Mouse (Mus musculus) forebrain, postnatal 0 days (tissue): Measurements from ENCODE around the gene Tmub2. TPM values are rescaled to one million over a fixed set of nuclear protein-coding genes. Genes with fewer than 3 reads are reported as not detected.
A peak's percentile ranks its signal among the peaks of the same experiment; 100 is the strongest.

Source experiments
- ATAC-seq: fragments of 200-750 bp; cut with Nextera tagmentation; 2 replicates; pipeline ENCODE4 v1.8.0; 2017; ENCODE audit warnings: mild to moderate bottlenecking, moderate library complexity
- DNase-seq: peaks from one replicate; pipeline ENCODE4 v3.0.0-alpha.2; 2015
- H3K27ac ChIP-seq: fragments of 300-500 bp; sonication (generic); 2 replicates; pipeline ENCODE4 v1.5.1; 2014; ENCODE audit warnings: low read depth, mild to moderate bottlenecking, antibody characterized with exemption, low read length, moderate library complexity, mixed read lengths
- H3K27me3 ChIP-seq: fragments of 300-500 bp; sonication (generic); 2 replicates; pipeline ENCODE4 v1.6.1; 2014; ENCODE audit warnings: mild to moderate bottlenecking, low read length, mixed read lengths; ENCODE audit not compliant: insufficient read depth
- H3K36me3 ChIP-seq: fragments of 300-500 bp; sonication (generic); 2 replicates; pipeline ENCODE4 v1.6.1; 2014; ENCODE audit warnings: mild to moderate bottlenecking, moderate library complexity; ENCODE audit not compliant: insufficient read depth
- H3K4me1 ChIP-seq: fragments of 300-500 bp; sonication (generic); 2 replicates; pipeline ENCODE4 v1.6.1; 2014; ENCODE audit warnings: antibody characterized with exemption; ENCODE audit not compliant: insufficient read depth
- H3K4me2 ChIP-seq: fragments of 300-500 bp; sonication (generic); 2 replicates; pipeline ENCODE4 v1.6.1; 2014; ENCODE audit warnings: low read depth, mild to moderate bottlenecking, moderate library complexity
- H3K4me3 ChIP-seq: fragments of 300-500 bp; sonication (generic); 2 replicates; pipeline ENCODE4 v1.5.1; 2014; ENCODE audit warnings: low read depth, low read length, mixed read lengths
- H3K9ac ChIP-seq: fragments of 300-500 bp; sonication (generic); 2 replicates; pipeline ENCODE4 v1.6.1; 2014; ENCODE audit warnings: mild to moderate bottlenecking
- H3K9me3 ChIP-seq: fragments of 300-500 bp; sonication (generic); 2 replicates; pipeline ENCODE4 v1.6.1; 2016; ENCODE audit warnings: low read length
- CTCF ChIP-seq: sonication (generic); IDR thresholded peaks from 2 replicates; pipeline ENCODE4 v1.5.1; 2016; ENCODE audit warnings: antibody characterized with exemption, control low read depth, low read depth
- WGBS: fragments of 180-500 bp; shearing (Covaris S2); extraction: QIAGEN DNeasy Blood & Tissue Kit; methylation state at CpG from one replicate; pipeline ENCODE4 v1.1.7; 2014; 5-methylcytosine and 5-hydroxymethylcytosine counted together
- polyA plus RNA-seq: library from polyadenylated mRNA; unstranded; fragments of >200 nt; fragmentation: Nextera tagmentation; extraction: Ambion mirVana; gene quantifications from 2 replicates; pipeline ENCODE4 v1.2.1, GENCODE M21; 2015
- total RNA-seq: library from RNA; depleted of rRNA; stranded (reverse); fragments of >200 nt; gene quantifications from 2 replicates; pipeline ENCODE4 v1.2.3, GENCODE M21; 2014; rRNA removed

The Tmub2 gene
- total and polyA plus RNA-seq, 2 experiments from 2014 or later: 67.0 to 72.5 TPM

DNA sequence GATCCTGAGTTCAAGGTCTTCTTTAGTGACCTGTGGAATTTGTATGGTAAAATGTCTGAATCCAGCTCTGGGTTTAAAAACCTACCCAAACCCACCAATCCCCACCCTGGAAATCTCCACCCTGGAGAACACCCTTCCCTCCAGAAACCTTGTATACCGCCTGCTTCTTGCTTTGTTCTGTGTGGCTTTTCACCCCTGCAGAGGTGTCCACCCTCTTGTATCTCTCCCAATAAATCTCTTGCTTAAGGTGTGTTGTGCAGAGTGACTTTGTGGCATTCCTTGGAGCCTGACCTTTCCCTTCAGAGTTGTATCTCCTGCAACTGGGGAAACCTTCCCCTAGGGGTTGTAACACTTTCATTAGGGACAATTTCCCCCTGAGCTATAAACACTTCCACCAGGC is 53.2 kb downstream of the Tmub2 start:
- DNase-seq (no peak), ATAC-seq (no peak)
- H3K36me3 ChIP-seq: no peaks in the 10 kb centered on the region
- H3K4me3 ChIP-seq: no peak overlapping the region
- no peaks in the 10 kb centered on the region for H3K9me3 ChIP-seq
- no peak overlapping the region for H3K9ac ChIP-seq
- no peak for TF ChIP-seq CTCF
- no peak overlapping the region for H3K4me2 ChIP-seq
- 70% methylated on average over 1 of the region's 1 CpGs for WGBS
- H3K4me1 ChIP-seq: 0 out of 2 replicates have a peak, but pooled peaks cover 3% of the 10 kb centered on the region
- no peaks in the 10 kb centered on the region for H3K27me3 ChIP-seq
- H3K27ac ChIP-seq: no peak overlapping the region

DNA sequence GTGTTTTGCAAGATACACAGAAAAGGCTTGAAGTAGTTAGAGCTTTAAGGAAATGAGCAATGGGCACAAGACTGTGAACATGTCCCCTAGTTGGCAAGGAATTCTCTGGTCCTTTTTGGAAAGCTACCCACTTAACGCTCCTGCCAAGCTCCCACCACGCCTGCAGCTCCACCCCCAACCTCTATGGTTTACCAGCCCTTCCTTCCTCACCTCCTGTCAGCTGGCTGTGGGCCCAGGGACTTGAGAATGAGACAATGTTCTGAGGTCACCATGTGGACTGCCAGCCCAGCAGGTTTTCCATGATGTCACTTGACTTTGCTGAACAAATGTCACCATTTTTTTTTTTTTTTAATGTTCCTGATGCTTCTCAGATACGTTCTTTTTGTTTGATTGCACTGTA is 53.8 kb downstream of the Tmub2 start:
- Histone ChIP-seq H3K9ac (no peak overlapping the region), H3K4me1 (0 out of 2 replicates have a peak, but pooled peaks cover 3% of the 10 kb centered on the region), H3K4me2 (no peak overlapping the region), H3K4me3 (no peak overlapping the region), H3K9me3 (no peaks in the 10 kb centered on the region), H3K27me3 (no peaks in the 10 kb centered on the region), H3K27ac (no peak overlapping the region), H3K36me3 (no peaks in the 10 kb centered on the region)
- peak; percentile 53 for DNase-seq
- no peak for ATAC-seq
- no peak for TF ChIP-seq CTCF
- 27% methylated on average over 3 of the region's 3 CpGs for WGBS

Other genes with a start within 250 kb of the Tmub2 start
- gene Cd300lg, start 243.4 kb upstream of the Tmub2 start, total RNA-seq: 0.69 and 0.86 TPM in 2 replicates
- gene Cd300lg, start 243.4 kb upstream of the Tmub2 start, polyA plus RNA-seq: 0.15 and 0.30 TPM in 2 replicates
- gene Mpp2, start 196.4 kb upstream of the Tmub2 start, total RNA-seq: 27.3 and 28.3 TPM in 2 replicates
- gene Mpp2, start 196.4 kb upstream of the Tmub2 start, polyA plus RNA-seq: 14.1 and 21.4 TPM in 2 replicates
- gene Ppy, start 183.6 kb upstream of the Tmub2 start, total RNA-seq: not detected in 2 replicates
- not detected in 2 replicates for gene Ppy, start 183.6 kb upstream of the Tmub2 start, polyA plus RNA-seq
- not detected in 2 replicates for gene Pyy, start 177.1 kb upstream of the Tmub2 start, total RNA-seq
- not detected in 2 replicates for gene Pyy, start 177.1 kb upstream of the Tmub2 start, polyA plus RNA-seq
- gene Nags, start 139.4 kb upstream of the Tmub2 start, total RNA-seq: 0.14 and 0.15 TPM in 2 replicates
- 0.28 and 0.35 TPM in 2 replicates for gene Nags, start 139.4 kb upstream of the Tmub2 start, polyA plus RNA-seq
- 42.1 and 44.4 TPM in 2 replicates for gene Tmem101, start 128.5 kb upstream of the Tmub2 start, total RNA-seq
- 34.1 and 38.2 TPM in 2 replicates for gene Tmem101, start 128.5 kb upstream of the Tmub2 start, polyA plus RNA-seq
- gene Lsm12, start 99.6 kb upstream of the Tmub2 start, total RNA-seq: 76.7 and 86.4 TPM in 2 replicates
- 145 and 154 TPM in 2 replicates for gene Lsm12, start 99.6 kb upstream of the Tmub2 start, polyA plus RNA-seq
- gene G6pc3, start 95.3 kb upstream of the Tmub2 start, total RNA-seq: 27.3 and 32.1 TPM in 2 replicates
- 27.4 and 32.0 TPM in 2 replicates for gene G6pc3, start 95.3 kb upstream of the Tmub2 start, polyA plus RNA-seq
- gene Hdac5, start 54.8 kb upstream of the Tmub2 start, total RNA-seq: 170 and 209 TPM in 2 replicates
- 67.1 and 69.4 TPM in 2 replicates for gene Hdac5, start 54.8 kb upstream of the Tmub2 start, polyA plus RNA-seq
- 0.62 and 1.0 TPM in 2 replicates for gene BC030867, start 36.0 kb upstream of the Tmub2 start, total RNA-seq
- 1.5 and 1.6 TPM in 2 replicates for gene BC030867, start 36.0 kb upstream of the Tmub2 start, polyA plus RNA-seq
- 0.54 and 1.4 TPM in 2 replicates for gene Asb16, start 16.2 kb upstream of the Tmub2 start, total RNA-seq
- gene Asb16, start 16.2 kb upstream of the Tmub2 start, polyA plus RNA-seq: 0.11 TPM in 1 of 2 replicates, not detected in the other
- gene Atxn7l3, start 11.7 kb downstream of the Tmub2 start, total RNA-seq: 162 and 167 TPM in 2 replicates
- 24.3 and 26.2 TPM in 2 replicates for gene Atxn7l3, start 11.7 kb downstream of the Tmub2 start, polyA plus RNA-seq
- gene Ubtf, start 34.8 kb downstream of the Tmub2 start, total RNA-seq: 94.3 and 109 TPM in 2 replicates
- 73.2 and 78.7 TPM in 2 replicates for gene Ubtf, start 34.8 kb downstream of the Tmub2 start, polyA plus RNA-seq
- 0.24 and 1.2 TPM in 2 replicates for gene Slc4a1, start 81.3 kb downstream of the Tmub2 start, total RNA-seq
- gene Slc4a1, start 81.3 kb downstream of the Tmub2 start, polyA plus RNA-seq: 0.50 and 0.68 TPM in 2 replicates
- 306 and 418 TPM in 2 replicates for gene Rundc3a, start 108.5 kb downstream of the Tmub2 start, total RNA-seq
- gene Rundc3a, start 108.5 kb downstream of the Tmub2 start, polyA plus RNA-seq: 118 and 121 TPM in 2 replicates
- gene Slc25a39, start 123.0 kb downstream of the Tmub2 start, total RNA-seq: 96.3 and 114 TPM in 2 replicates
- gene Slc25a39, start 123.0 kb downstream of the Tmub2 start, polyA plus RNA-seq: 120 and 129 TPM in 2 replicates
- gene Grn, start 145.4 kb downstream of the Tmub2 start, total RNA-seq: 49.5 and 66.2 TPM in 2 replicates
- gene Grn, start 145.4 kb downstream of the Tmub2 start, polyA plus RNA-seq: 72.3 and 86.6 TPM in 2 replicates
- gene Fam171a2, start 162.8 kb downstream of the Tmub2 start, total RNA-seq: 351 and 361 TPM in 2 replicates
- gene Fam171a2, start 162.8 kb downstream of the Tmub2 start, polyA plus RNA-seq: 26.2 and 26.9 TPM in 2 replicates
- 2.2 and 3.7 TPM in 2 replicates for gene Itga2b, start 185.2 kb downstream of the Tmub2 start, total RNA-seq
- gene Itga2b, start 185.2 kb downstream of the Tmub2 start, polyA plus RNA-seq: 8.7 and 12.4 TPM in 2 replicates